Mouse (Mus musculus) mouse embryonic stem cell (cell line): ENCODE data around the gene Stk38.

Experiments
- in situ Hi-C, 2 experiments: fragments of 300-500 bp; cut with MboI; formaldehyde crosslinking; loops; 1 replicate in 1 of 2; 3 replicates in 1 of 2; pipeline ENCODE4 v1.14.3; 2019 to 2020; ENCODE audit warnings: low sequenced_read_pairs in 2 of 2, low pct_unique_long_range_greater_than_20kb in 1 of 2, mixed read lengths in 1 of 2; ENCODE audit not compliant: unreplicated experiment in 1 of 2

Stk38 gene

GRCm38 (mm10) chr17:29007641-29008325 is at the start of gene Stk38:
TSS of gene Stk38 (minus strand) at chr17:29007995.
- in situ Hi-C loops: no loop called here

- in situ Hi-C loops: no loop called here
Observed at GRCm38 (mm10) chr17:29057361-29057890, 49.6 kb upstream of the Stk38 start.

GRCm38 (mm10) chr17:29056699-29057151 is 48.9 kb upstream of the Stk38 start:
- in situ Hi-C loops: no loop called here

GRCm38 (mm10) chr17:29056207-29056606 is 48.4 kb upstream of the Stk38 start:
- in situ Hi-C loops: no loop called here

GRCm38 (mm10) chr17:29055586-29055985 is 47.8 kb upstream of the Stk38 start:
- in situ Hi-C loops: no loop called here

- in situ Hi-C loops: loop anchor here (5.0 kb wide), 3 partner anchors 38 to 123 kb away; partner anchors contain the start of gene Cdkn1a (in 1 of the 2)
Observed at GRCm38 (mm10) chr17:29054429-29054828, 46.6 kb upstream of the Stk38 start.

GRCm38 (mm10) chr17:29053841-29054240 is 46.0 kb upstream of the Stk38 start:
- in situ Hi-C loops: loop anchor here (5.0 kb wide), 3 partner anchors 38 to 123 kb away; partner anchors contain the start of gene Cdkn1a (in 1 of the 2)

GRCm38 (mm10) chr17:29053067-29053466 is 45.3 kb upstream of the Stk38 start:
- in situ Hi-C loops: loop anchor here (5.0 kb wide), 3 partner anchors 39 to 124 kb away; partner anchors contain the start of gene Cdkn1a (in 1 of the 2)

GRCm38 (mm10) chr17:29050791-29051190 is 43.0 kb upstream of the Stk38 start:
- in situ Hi-C loops: loop anchor here (5.0 kb wide), 3 partner anchors 42 to 127 kb away; partner anchors contain the start of gene Cdkn1a (in 1 of the 2)

- in situ Hi-C loops: loop anchor here (5.0 kb wide), 4 partner anchors 42 to 197 kb away; partner anchors contain the start of gene Cdkn1a (in 2 of the 2)
Observed at GRCm38 (mm10) chr17:29049923-29050322, 42.1 kb upstream of the Stk38 start.

- in situ Hi-C loops: loop anchor here (5.0 kb wide), 2 partner anchors 43 to 198 kb away; partner anchors contain the start of gene Cdkn1a (in 1 of the 2)
Observed at GRCm38 (mm10) chr17:29049508-29049889, 41.7 kb upstream of the Stk38 start.

GRCm38 (mm10) chr17:29048748-29049507 is 41.1 kb upstream of the Stk38 start:
- in situ Hi-C loops: loop anchor here (5.0 kb wide), 2 partner anchors 43 to 198 kb away; partner anchors contain the start of gene Cdkn1a (in 1 of the 2)

- in situ Hi-C loops: loop anchor here (5.0 kb wide), 2 partner anchors 44 to 199 kb away; partner anchors contain the start of gene Cdkn1a (in 1 of the 2)
Observed at GRCm38 (mm10) chr17:29047697-29048514, 40.1 kb upstream of the Stk38 start.

GRCm38 (mm10) chr17:29046863-29047262 is 39.1 kb upstream of the Stk38 start:
- in situ Hi-C loops: loop anchor here (5.0 kb wide), 2 partner anchors 45 to 200 kb away; partner anchors contain the start of gene Cdkn1a (in 1 of the 2)

GRCm38 (mm10) chr17:29045741-29046530 is 38.1 kb upstream of the Stk38 start:
- in situ Hi-C loops: loop anchor here (5.0 kb wide), 2 partner anchors 46 to 201 kb away; partner anchors contain the start of gene Cdkn1a (in 1 of the 2)

- in situ Hi-C loops: loop anchor here (5.0 kb wide), 2 partner anchors 47 to 202 kb away; partner anchors contain the start of gene Cdkn1a (in 1 of the 2)
Observed at GRCm38 (mm10) chr17:29044925-29045319, 37.1 kb upstream of the Stk38 start.
